Mouse (Mus musculus): ENCODE results near the gene Sertad1. TPM values are rescaled to one million over a fixed set of nuclear protein-coding genes. Genes with fewer than 3 reads are reported as not detected.
A peak's percentile ranks its signal among the peaks of the same experiment; 100 is the strongest.

The Sertad1 gene
- total RNA-seq, 2 experiments from 2014 or later, result 10.6 to 14.4 TPM

DNA sequence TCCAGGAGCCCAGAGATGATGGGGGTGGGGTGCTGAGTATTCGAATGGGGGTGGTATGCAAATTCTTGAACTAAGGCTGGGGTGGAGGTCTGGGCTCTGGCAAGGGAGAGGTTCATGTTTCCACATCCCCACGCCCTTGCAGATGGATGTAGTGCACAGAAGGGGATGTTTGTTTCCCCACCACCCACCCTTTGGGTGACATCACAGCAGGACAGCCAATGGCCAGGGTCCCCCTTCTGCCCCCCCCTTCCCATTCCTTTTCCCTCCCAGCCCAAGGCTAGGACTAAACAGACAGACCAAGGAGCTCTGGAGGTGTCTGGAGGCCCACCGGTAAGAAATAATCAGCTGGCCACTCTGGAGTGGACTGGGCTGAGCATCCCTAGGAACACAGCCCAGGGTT, 12.3 kb downstream of the Sertad1 start, which contains the start of gene Prx:
Gene Prx (plus strand): TSS at position 289 of the 400 bp plus-strand sequence.
- DNase-seq, result no peak

DNA sequence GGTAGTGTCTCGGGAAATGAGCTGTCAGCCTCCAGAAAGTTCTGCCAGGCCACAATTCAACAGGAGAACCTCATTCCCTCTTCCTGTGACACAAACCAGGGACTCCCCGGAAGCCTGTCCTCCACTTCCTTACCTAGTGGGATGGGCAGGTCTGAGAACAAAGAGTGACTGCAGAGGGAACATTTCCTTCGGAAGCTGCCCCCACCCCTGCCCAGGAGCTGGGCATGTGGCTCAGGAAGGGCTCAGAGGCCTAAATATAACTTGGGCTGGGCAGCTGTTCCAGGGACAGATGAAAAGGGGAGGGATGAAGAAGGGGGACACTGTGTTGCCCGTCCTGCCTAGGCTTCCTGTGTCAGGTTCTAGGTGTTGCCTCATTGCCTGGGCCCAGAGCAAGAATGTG, 14.9 kb downstream of the Sertad1 start:
- no peak for DNase-seq

DNA sequence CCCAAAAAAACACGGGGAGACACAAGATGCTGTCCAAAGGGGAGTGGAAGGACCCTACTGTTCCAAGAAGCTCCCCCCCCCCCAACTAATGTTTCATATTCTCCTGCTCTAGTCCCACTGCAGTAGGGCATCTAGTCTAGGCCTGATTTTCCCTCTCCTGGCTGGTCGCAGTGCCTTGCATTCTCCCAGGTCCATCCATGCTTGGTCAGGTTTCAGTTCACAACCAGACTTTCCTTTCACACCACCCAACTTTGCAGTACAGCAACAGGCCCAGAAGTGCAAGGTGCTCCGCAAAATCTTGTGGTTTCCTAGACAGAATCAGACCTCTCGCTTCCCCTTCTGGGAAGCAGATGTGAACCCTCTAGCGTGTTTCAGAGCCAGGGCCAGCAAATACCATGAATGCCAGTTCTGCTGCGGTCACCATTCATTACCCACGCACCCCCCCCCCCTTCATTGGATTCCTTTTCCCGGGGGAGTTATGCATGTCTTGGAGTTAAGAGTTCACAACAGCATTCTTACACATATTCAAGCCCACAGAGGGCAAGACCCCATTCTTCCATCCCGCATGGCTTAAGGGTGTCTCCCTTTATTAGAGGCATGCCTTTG, 20.2 kb downstream of the Sertad1 start:
- DNase-seq, result no peak

DNA sequence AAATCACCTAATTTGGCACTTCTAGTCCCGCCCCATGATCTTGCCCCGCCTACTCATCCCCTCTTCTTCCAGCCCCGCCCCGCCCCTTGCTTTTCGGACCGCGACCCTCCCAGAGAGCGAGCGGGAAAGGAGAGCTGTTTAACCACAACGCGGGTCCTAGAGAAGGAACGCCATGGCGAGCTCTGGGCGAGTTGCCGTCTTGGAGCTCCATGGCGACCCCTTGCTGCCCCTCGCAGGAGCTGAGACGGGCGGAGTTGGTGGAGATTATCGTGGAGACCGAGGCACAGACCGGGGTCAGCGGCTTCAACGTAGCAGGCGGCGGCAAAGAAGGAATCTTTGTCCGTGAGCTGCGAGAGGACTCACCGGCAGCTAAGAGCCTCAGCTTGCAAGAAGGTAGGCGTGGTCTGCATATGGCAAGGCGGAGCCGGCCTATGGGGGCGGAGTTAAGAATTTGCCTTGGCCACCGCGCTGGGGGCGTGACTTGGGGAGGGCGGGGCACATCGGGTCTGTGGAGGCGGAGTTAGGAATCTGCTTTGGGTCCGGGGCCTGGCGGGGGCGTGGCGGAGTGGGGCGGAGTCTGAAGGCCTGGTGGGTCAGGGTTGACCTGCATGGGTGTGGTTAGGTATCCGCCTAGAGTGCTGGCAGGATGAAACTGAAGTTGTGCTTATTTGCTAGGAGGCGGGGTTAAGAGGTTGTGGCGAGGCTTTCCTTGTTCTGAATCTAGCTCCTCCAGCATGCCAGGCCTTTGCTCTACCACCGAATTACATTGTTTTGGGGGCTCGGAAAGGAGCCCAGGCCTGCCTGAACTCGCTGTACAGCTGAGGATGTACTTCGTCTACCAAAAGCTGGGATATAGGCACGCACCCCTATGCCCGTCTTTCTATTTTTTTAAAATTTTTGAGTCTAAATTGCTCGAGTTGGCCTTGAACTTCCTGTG, 21.3 kb downstream of the Sertad1 start:
- DNase-seq, result peak; percentile 97

DNA sequence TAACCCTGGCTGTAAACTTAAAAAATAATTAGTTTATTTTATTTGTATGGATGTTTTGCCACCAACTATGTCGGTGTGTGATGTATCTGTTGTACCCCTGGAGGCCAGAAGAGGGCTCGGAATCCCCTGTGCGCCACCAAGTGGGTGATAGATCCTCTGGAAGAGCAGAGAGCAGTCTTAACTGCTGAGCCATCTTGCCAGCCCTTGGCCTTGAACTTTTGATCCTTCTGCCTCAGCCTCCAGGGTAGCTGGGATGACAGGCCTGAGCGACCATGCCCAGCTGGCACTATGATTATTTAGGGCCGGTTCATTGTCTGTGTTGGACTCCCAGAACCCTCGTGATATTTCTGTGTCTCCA, 21.9 kb downstream of the Sertad1 start:
- DNase-seq, result peak; percentile 52

DNA sequence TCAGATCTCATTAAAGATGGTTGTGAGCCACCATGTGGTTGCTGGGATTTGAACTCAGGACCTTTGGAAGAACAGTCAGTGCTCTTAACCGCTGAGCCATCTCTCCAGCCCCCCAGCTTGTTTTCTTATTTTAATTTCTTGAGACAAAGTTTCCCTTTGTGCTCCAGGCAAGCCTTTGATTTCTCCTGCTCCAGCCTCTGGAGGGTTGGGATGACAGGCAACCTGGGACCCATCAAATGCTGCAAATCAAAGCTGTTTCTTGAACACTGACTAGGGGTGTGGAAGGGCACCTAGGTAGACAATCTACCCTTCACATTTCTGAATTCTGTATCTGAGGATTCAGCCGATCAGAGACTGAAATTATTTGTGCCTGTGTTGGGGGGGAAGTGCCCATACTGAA, 24.1 kb downstream of the Sertad1 start:
- no peak for DNase-seq

GRCm38 (mm10) chr7:27514961-27515360, 28.3 kb downstream of the Sertad1 start:
- no peak for DNase-seq

DNA sequence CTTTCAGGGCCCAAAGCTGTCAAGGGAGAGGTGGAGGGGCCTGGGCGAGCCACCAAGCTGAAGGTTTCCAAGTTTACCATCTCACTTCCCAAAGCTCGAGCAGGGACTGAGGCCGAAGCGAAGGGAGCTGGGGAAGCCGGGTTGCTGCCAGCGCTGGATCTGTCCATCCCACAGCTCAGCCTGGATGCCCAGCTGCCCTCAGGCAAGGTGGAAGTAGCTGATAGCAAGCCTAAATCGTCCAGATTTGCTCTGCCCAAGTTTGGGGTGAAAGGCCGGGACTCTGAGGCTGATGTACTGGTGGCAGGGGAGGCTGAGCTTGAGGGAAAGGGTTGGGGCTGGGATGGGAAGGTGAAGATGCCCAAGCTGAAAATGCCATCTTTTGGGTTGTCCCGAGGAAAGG, 31.6 kb downstream of the Sertad1 start:
- no peak for DNase-seq

DNA sequence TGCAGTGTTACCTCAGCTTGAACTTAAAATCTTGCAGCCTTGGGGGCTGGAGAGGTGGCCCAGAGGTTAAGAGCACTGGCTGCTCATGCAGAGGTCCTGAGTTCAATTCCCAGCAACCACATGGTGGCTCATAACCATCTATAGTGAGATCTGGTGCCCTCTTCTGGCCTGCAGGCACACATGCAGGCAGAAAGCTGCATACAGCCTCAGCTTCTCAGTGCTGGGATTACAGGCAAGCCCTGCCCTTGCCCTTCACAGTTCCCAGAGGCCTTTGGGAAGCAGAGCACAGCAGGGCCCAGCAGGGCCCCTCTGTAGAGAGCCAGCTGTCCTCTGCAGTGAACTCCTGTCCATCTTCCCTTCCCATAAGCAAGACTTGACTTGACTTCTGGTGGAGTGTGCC, 33.4 kb downstream of the Sertad1 start:
- DNase-seq, result no peak

DNA sequence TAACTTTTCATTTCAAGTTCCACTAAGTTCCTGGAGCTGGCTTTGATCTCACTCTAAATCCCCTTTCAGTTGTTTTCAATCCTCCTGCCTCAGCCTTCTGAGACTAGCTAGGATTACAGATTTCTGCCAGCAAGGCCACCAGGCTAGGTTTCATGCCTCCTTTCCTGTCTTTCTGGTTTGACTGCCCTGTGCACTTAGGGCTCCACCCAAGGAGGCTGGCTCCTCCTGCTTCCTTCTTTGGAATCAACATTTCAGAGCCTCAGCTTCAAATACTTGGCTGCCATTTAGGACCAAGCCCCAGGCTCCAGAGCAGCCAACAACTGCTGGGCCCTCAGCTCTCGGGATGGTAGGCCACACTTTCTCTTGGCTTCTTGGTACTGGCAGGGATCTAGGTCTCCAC, 33.9 kb downstream of the Sertad1 start:
- DNase-seq, result no peak

DNA sequence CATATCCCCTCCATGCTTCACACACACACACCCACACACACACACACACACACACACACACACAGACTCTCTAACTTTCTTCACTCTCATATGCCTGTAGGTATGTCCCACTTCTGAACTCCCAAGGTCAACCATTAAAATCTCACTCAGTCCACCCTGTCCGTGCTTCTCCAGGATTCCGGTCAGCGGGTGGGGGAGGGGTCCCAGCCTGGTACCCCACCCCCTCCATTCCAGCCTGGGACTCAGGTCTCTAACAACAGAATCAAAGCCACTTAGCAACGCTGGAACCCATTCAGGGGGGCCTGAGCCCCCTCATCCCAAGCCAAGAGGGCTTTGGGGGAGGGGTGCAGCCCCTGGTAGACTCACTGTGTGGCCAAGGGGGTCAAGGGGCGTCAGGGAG, 36.3 kb downstream of the Sertad1 start, which contains the start of gene Hipk4:
Gene Hipk4 (plus strand): TSS at position 301 of the 400 bp plus-strand sequence.
- DNase-seq, result no peak

- DNase-seq, result no peak
Measured at GRCm38 (mm10) chr7:27523805-27524204, 37.1 kb downstream of the Sertad1 start.

- peak; percentile 84 for DNase-seq
Measured at GRCm38 (mm10) chr7:27526039-27526827, 39.5 kb downstream of the Sertad1 start.

GRCm38 (mm10) chr7:27529070-27529469, 42.4 kb downstream of the Sertad1 start:
- no peak for DNase-seq

DNA sequence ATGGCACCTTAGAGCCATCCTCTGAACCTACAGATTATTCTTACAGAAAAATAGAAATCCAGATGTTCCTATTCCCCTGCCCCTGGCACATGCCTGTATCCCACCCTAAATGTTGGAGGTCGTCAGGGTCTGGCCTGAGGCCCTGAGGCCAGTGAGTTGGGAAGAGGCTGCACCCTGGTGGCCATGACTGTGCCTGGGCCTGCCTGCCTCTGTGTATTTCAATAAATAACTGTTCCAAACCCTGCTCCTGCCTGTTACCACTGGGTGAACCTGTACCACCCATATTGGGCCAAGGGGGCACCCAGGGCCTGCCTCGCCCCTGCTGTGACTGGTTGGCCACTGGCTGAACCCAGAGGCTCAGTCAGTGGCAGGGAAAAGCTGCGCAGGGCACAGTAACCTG, 44.2 kb downstream of the Sertad1 start:
- DNase-seq, result no peak

GRCm38 (mm10) chr7:27531707-27532106, 45.0 kb downstream of the Sertad1 start:
- DNase-seq, result no peak

DNA sequence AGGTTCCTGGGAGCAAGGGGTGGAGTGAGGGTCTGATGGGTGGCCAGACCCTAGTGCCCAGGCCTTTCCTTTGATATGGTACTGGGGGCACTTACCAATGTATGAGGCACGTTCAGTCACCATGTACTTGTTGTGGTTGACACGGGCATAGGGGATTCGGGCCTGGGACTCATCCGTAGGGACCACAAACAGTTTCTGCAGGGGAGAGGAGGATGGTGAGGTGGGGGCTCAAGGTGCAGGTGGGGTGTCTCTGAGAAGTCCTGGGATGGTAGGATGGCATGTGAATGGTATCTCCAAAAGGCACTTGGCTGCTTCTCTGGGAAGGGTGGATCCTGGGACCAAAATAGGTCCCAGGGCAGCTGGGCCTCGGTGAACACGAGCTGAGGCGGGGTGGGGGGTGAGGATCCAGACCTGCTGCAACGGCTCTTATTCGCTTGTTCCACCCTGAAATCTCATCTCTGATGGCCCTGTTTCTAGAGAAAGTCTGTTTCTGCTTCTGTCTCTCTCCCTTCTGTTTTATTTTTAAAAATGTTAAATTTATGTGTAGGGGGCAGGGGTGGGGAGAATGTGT, 45.9 kb downstream of the Sertad1 start:
- no peak for DNase-seq

- no peak for DNase-seq
Measured at GRCm38 (mm10) chr7:27535386-27535785, 48.7 kb downstream of the Sertad1 start.

- DNase-seq, result no peak
Measured at GRCm38 (mm10) chr7:27536618-27537017, 49.9 kb downstream of the Sertad1 start.

DNA sequence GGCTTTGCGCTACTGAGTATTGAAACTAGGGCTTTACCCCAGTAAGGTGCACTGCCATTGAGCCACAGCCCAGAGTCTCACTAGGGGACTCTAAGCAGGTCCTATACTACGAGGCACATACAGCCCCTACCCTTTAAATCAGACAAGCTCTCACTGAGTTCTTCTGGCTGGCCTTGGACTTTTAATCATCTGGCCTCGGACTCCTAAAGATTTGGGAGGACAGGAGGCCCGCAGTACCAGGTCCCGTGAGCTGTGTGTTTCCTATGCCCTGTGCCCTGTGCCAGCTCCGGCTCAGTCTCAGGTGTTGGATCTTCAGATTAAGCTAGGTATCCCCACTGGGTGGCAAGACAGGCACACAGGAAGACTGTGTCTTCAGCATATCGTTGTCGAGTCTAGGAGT, 51.3 kb downstream of the Sertad1 start:
- DNase-seq, result no peak

GRCm38 (mm10) chr7:27538797-27539196, 52.1 kb downstream of the Sertad1 start:
- DNase-seq, result no peak

Data from gastrocnemius, postnatal 10 days (tissue).